Mouse (Mus musculus) kidney, postnatal 4 days (tissue): Measurements from ENCODE around the gene Ccng2.
A peak's percentile ranks its signal among the peaks of the same experiment; 100 is the strongest.

Experiments
- DNase-seq, 2 experiments: peaks; one replicate each; pipeline ENCODE4 v3.0.0; 2021; ENCODE audit warnings: mixed read lengths in 2 of 2

Ccng2 gene

DNA sequence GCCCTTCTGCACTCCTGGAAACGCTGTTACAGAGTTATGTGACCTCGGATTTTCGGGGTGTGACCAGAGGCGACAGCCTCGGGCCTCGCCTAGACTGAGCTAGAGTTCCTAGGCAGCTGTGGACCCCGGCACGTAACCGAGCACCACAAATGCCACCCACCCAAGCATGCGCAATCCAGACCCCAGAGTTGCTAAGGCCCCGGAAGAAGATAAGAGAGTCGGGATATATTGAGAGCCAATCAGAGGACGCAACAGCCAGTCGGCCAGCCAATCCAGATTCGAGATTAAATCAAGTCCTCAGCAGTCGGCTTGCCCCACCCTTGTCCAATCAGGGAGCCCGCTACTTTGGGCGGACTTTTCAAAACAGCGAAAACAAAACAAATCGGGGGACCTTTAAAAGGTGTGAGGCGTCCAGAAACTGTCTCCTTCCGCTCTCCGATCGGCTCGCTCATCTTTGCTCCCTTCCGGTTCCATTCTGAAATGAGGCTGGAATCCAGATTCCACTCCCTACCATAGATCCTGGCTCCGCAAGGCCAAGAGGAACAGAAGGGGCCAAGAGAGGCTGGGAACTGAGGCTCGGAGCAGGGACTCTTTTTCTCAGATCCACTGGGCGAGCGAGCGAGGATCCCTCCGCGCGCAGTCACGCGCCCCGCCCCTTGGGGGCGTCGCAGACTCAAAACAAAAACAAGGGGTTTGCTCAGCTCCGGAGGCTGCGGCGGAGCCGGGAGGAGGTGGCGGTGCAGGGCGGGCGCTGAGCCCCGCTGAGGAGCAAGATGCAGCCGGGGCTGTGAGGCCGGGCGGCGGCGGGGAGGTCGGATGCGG, at the start of gene Ccng2:
Gene Ccng2, plus strand, starts transcription at position 375 of the 822 bp plus-strand sequence.
- DNase-seq, result peak; percentile 95 to 97

DNA sequence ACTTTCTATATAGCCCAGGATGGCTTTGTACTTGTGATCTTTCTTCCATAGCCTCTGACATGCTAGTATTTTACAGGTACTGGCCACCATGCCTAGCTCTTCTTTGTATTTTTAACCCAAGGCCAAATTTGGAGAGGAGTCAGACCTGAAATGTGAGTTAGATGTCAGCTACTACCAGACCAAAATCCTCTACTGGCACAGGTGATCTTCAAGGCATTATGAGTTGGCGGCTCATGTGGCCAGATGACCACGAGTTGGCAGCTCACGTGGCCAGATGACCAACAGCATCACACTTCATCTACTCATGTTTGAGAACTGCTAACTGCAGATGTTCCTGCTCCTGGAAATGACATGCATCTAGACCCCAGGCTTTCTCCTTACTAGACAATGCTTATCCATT, 48.7 kb upstream of the Ccng2 start:
- DNase-seq, result no peak

DNA sequence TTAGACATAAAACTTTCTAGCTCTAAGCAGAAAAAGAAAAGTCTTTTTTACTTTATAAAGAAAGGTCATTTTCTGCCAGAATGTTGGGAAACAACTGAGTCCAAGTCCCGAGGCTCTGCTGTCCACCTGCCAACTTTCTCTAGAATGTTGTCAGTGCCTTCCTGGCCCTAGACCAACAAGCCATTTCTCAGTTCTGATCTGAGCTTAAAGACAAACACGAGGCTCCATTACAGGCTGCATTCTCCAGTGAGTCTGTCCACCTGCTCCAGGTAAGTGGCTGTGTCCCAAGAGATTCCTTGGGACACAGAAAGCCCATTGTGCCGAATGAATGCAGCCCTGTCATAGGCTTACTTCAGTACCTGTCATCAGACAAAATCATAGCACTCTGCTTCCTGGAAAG, 45.4 kb upstream of the Ccng2 start:
- peak; percentile 22 to 54 for DNase-seq

DNA sequence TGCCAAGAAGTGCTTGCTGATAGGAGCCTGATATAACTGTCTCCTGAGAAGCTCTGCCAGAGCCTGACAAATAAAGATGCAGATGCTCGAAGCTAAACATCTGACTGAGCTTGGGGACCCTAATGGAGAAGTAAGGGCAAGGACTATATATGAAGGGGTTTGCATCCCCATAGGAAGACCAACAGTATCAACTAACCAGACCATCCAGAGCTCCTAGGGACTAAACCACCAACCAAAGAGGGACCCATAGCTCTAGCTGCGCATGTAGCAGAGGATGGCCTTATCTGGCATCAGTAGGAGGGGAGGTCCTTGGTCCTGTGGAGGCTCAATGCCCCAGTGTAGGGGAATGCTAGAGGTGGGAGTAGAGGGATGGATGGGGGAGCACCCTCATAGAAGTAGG, 42.5 kb upstream of the Ccng2 start:
- no peak for DNase-seq

DNA sequence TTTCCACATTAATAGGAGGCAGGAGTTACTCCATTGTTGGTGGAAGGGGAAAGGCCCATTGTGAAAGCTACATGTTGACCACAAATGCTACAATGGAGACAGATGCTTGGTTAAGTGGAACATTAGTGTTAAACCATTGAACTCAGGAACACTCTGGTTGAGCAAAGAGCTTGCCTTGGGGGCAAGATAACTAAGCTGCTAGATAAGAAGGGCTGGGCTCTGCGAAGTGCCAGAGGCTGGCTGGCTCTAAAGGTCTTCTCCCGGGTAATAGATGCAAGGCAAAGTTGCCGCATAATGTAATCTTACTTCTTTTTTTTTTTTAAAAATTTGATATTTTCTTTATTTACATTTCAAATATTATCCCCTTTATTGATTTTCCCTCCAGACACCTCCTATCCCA, 39.9 kb upstream of the Ccng2 start:
- DNase-seq, result no peak

DNA sequence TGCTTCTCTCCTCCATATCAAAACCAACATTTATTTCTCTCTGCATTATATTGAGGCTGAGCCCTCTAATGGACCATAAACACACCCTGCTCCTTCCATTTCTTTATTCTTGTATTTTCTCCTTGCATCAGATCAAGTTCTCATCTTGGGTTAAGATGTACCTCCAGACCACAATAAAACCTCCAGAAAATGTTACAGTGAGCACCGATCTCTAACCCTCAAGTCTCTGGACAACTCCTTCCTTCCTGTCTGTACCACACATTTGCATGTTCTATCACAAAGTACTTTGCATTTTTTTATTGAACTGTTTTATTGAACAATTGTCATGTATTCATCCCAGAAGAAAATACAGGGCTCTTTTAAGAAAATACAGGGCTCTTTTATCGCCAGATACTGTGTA, 37.5 kb upstream of the Ccng2 start:
- DNase-seq, result no peak

DNA sequence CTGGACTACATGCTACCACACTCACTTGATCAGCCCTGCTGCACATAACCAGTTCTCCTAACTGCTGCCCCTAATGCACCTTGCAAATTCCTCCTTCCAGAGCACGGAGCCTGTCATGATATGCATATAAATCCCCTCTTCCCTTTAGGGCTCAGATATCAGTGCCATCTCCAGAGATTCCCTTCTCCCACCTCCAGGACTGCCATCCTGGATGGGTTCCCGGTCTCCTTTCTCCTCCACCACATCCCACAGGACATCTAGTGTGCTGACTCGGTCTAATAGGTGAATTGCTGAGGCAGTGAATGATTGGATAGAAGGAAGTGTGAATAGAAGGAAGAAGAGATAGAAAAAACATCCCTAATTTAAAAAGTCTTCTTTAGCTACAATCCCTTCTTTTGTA, 35.3 kb upstream of the Ccng2 start:
- DNase-seq, result no peak

DNA sequence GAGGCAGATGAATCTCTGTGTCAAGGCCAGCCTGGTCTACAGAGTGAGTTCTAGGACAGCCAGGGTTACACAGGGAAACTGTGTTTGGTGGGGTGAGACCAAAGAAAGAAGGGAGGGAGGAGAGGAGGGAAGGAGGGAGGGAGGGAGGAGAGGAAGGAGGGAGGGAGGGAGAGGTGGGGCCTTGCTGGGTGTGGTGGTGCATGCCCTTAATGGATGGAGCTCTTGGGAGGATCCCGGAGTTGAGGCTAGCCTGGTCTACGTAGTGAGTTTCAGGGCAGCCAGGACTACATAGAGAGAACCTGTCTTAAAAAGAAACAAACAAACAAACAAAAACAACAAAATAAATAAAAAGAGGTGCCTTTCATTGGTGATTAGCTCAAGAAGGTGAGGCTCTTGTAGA, 34.2 kb upstream of the Ccng2 start:
- DNase-seq, result no peak

DNA sequence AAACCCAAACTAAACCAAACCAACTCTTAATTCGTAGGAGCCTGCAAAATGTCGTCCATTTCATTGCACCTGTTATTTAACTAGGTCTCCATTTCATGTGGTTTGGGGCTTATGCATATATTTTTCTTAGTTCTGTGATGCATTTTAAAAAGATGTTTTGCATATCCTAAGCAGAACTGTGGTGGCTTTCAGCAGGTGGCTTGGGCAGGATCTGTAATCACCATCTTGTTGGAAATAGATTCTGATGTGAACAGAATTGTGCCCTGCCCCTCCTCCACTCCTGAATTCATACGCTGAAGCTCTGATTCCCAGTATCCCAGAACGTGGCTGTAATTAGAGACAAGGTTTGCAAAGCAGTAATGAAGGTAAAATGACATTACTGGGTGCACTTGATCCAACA, 32.9 kb upstream of the Ccng2 start:
- DNase-seq, result no peak

DNA sequence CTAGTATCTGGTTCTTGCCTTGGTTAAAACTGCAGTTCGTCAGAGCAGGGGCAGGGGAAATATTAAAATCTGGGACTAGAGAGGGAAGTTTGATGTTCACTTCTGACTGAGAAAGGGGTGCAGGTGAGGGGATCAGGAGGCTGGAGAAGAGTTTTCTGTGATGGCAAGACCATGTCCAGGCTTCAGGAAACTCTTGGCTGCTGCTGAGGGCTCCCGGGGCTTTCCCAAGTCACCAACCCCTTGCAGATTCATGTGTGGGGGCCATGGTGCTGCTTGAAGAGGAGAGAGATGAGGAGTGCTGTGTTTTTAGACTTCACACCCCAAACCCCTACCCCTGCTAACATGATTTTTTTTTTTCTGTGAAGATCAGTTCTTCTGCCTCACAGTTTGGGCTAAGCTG, 32.5 kb upstream of the Ccng2 start:
- no peak for DNase-seq

DNA sequence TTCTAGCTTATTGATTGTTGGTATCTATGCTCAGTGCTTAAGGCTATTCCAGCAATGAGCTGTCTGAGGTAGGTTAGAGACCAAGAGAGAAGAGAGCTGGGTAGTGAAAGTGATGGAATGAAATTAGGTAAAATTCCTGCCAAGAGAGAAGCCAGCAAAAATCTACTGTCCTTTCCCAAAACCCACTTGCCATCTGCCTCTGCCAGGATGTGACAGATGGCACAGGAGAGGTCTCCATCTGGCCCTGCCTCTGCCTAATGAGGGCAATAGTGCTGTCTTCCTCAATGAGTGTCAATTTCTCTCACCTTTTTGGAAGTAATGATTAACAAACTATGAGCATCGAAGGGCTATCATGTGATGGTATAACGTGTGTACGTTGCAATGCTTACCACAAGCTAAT, 31.2 kb upstream of the Ccng2 start:
- DNase-seq, result no peak

DNA sequence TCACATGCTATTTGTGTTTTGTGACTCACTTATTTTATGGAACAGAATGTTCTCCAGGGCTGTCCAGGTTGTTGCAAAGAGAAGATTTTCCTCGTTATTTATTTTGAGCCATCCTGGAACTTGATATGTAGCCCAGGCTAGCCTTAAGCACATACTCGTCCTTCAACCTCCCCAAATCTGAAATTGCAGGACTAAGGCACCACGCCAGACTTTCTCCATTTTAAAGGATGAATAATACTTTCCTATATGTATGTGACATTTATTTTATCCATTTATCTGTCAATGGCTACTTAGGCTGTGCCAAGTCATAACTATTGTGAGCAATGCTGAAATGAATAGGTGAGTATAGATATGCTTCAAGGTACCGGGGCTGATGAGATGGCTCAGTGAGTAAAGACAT, 30.5 kb upstream of the Ccng2 start:
- no peak for DNase-seq

DNA sequence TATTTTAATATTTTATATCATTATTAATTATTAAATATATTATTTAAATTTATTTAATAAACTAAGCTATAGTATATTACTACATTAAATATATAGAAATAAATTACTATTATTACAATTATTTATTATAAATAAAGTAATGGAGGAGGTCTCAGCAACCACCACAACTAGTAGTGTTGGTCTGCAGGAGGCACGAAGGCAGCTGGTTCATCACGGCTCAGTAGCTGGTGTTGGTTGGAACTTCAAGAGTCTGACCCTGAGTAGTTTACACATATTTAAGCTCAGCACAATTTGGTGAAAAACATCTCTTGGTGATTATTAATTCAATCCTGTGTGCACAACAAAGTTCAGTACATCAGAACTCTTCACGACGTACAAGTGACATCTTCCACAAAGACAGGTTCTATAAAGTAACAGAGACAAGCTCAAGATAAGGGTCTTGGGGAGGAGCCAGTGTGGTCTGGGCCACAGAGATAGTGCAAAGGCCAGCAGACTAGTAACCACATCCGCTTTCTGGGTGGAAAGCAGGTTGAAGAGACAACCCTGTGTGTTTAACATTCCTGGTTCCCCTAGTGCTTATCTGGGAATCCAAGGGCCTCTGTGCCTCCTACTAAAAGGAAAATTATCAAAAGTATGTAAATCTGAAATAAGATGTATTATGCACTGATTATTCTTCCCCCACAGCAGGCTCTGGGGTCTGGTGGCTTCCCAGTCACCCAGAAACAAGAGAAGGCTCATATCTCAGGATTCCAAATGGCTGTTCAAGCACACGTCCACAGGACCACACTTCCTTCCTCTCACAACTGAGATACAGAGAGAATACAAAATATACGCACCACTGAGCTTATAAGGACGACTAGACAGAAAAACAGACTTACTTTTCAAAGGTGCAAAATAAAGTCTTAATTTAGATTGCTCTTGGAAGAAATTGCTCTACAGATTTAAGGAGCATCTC, 27.2 kb upstream of the Ccng2 start:
- DNase-seq, result no peak

DNA sequence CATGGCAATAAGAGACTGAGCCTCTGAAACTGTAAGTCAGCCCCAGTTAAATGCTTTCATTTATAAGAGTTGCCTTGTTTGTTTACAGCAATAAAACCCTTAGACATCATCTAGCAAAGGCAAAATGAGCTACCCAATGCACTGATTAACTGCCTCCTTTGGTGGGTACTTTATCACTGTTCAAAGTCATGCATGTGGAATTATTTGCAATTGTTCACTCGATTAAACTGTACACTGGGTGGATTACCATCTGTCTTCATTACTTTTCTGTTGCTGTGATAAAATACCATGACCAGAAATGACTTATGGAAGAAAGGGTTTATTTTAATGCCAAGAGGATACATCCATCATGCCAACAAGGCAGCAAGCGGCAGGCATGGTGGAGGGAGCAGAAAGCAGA, 21.8 kb upstream of the Ccng2 start:
- DNase-seq, result no peak

DNA sequence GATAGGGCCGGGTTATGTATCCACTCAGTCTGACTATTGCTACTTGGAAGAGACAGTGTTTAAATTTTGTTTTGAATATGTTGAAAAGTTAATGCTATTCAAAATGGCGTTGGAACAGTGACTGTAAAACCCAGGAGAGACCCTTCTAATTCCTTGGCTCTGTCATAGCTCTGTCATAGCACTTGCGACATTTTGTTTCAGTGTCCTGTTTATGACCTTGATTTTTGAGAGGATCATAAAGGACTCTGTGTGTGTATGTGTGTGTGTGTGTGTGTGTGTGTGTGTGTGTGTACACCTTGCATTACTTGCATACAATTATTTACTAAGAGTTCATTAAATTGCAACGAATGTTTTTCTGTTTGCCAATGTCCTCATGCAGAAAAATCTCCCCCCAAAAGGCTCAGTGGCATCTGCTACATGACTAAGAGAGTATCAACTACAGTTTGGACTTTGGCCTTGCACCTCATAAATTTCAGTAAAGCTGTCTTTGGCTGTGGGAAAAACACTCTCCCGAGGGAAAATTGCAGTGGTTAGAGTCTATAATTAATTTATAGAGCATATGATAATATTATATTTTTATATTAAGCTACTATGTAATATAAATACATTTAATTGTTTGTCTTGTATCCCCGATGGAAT, 17.0 kb upstream of the Ccng2 start:
- no peak for DNase-seq

DNA sequence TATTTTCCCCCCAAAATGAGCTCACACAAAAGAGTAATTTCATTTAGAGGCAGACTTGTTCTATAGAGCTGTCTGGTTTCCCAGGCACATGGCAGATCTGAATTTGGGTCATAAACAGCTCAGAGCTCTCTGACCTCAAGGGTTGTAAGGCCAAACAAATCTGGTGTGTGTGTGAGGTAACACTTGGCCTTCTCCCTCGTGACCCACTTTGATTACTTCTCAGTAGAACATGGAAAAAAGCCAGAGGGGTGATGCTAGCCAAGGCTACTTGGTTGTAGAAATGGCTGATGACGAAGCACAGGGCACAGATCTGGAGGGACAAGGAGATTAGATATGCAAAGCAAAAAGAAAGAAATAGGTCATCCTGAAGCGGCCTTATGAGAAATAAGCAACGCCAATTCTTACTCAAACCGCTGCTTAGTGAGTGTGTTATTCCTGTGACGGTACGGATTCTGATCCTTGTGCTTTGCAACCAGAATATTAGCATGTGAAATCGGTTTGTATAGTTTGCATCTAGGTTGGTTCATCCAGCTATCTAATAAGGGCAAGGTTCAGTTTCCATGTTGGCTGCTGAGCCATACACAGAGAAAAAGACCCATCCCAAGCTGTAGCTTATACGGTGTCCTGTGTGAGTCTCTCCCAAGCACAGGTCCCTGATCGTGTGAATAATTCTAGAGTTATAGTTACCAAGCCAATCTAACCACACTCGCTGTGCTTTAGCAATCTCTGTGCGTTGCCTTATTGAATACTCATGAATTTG, 15.9 kb upstream of the Ccng2 start:
- no peak for DNase-seq

DNA sequence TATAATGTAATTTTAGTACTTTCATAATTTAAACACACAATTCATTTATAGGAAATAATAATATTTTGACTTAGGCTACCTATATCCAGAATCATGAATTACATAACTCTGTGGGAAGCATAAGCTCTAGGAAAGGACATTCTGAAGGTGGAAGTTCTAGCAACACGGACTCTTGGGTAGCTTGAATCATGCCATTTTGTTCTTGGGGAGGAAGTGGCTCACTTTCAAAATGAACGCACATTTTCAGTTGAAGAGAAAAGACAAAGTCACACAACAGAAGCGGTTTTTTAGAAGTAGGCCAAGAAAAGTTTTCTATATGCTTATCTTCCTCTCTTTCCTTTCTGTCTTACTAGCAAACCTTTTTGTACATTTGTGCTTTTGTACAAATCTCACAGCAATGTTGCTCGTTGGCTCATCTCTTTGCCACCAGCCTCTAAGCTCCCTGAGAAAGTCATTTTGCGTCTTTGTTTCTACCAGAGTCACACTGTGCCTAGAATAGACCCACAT, 11.2 kb upstream of the Ccng2 start:
- DNase-seq, result no peak

DNA sequence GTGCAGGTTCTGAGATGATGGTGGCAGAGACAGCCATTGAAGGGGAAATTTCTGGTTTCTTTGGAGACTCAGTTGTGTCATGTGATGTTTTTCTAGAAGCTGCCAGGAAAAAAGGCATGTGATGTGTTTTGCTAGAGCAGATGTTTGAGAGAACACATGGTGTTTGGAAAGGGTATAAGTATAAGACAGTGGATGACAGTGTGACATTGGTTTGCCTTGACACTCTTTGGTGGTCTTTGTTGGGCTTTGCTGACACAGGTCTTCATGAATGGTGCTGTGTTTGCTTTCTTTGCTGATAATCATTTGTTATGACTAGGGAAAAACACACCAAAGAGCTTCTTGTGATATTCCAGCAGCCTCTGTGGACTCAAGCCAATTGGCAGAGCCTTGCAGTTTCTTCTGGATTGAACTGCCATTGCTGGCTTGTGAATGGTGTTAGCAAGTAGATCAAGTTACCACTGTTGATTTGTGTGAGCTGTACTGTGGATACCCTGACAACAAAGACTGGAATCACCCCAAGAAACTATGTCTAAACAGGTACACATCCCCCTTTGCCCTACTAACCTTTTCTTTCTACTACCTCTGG, 10.1 kb upstream of the Ccng2 start:
- DNase-seq, result no peak

DNA sequence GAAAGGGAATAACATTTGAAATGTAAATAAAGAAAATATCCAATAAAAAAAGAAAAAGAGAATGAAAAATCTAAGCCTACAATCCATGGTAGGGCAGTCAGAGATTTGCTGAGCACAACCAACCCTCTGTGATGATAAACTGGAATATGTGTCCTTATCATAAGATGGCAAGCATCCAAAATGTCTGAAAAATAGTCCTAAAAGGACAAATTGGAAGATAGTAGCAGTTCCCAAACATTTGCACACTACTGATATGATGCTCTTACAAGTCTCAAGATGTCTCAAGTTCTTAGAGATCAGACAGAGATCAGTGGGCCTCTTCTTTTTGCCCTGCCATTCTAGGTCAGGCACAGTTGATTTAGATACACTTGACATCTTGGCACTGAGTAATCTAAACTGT, 7.7 kb upstream of the Ccng2 start:
- no peak for DNase-seq

DNA sequence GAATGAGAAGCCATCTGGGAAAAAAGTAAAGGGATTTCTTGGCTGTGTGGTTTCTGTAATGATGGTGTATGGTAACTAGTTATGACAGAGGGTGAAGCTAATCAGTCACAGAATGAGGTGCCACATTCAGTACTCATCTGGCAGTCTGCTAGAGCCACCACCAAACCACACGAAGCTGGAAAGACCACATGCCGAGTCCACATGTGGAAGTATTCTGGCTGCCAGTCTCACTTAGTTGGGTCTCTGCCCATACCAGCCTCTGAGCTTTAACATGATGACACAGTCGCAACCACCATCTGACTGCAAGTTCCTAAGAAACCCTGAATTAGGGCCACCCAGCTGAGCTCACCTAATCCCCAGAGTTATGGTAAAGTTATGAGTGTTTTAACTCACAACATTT, 6.1 kb upstream of the Ccng2 start:
- DNase-seq, result no peak

DNA sequence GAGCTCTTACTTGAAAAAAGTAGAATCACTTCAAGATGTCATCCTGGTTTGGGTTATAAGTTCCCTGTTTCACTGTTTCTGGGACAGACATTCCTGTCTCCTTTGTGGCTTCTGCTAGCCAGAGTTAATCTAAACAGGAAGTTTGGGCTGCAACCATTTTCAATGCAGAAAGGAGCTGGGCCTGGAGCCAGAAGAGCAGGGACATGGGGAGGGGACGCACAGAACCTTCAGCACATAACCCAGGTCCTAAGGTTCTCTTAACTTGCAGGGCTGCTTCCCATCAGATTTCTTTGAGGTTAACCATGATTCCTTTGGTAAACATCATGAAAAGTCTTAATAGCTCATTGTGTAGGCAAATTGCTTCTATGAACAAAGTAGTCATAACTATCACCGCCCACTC, 4.3 kb upstream of the Ccng2 start:
- DNase-seq, result peak; percentile 31 to 42

DNA sequence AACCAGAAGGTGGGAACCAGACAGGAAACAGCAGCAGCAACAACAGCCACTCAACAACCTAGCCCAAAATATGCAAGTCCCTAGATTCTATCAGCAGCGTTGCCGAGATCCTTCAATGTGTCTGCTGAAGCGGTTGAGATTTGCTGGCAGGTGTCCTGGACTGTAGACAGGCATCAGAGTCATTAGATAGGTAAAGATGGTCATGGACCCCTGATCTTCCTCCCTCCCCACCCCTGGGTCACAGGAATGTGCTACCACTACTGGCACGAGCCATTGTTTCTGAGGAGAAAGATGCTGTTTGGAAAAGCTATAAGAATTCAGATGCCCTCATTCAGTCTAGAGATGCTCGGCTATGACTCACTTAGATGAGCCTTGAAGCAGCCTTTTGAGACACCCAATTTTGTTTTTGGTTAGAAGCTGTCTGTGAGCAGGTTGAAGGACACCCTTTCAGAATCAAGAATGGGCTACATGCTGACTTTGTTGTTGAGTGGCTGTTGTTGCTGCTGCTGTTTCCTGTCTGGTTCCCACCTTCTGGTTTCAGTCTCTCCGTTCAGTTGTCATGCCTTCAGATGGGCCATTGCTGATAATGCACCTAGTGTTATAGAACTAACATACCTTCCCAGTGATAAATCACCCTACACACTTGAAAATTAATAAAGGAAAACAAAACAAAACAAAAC, 3.5 kb upstream of the Ccng2 start:
- no peak for DNase-seq
